Mouse (Mus musculus) heart, postnatal 14 days (tissue): Measurements from ENCODE around the gene Txlna. TPM values are rescaled to one million over a fixed set of nuclear protein-coding genes. Genes with fewer than 3 reads are reported as not detected.

Experiments
- DNase-seq, 2 experiments: peaks; one replicate each; pipeline ENCODE4 v3.0.0; 2021 to 2022
- intact Hi-C: fragments of 180-260 bp; cut with DNase I; formaldehyde crosslinking; loops from one replicate; pipeline ENCODE4 v1.15.1; 2025
- microRNA-seq, 2 experiments: library from miRNA; unstranded; fragments of <30 nt; microRNA quantifications; one replicate each; pipeline ENCODE4 v1.2.0; 2021 to 2022
- total RNA-seq, 2 experiments: library from RNA; stranded (reverse); gene quantifications; 2 replicates each; pipeline ENCODE4 v1.2.3; 2021

The Txlna gene
- total RNA-seq, 2 experiments from 2014 or later: 28.0 to 28.6 TPM

- intact Hi-C loops: loop anchor here (2.0 to 5.0 kb wide), 5 partner anchors 24 to 271 kb away; partner anchors contain the start of genes Rbbp4 and Zbtb8os
- peak; percentile 79 to 90 for DNase-seq
Observed at GRCm38 (mm10) chr4:129608426-129609025, 32.3 kb downstream of the Txlna start.

- peak; percentile 83 to 86 for DNase-seq
- intact Hi-C loops: no loop called here
Observed at GRCm38 (mm10) chr4:129600233-129601158, 40.4 kb downstream of the Txlna start, which contains the start of the genes Eif3i and Tmem234. Eif3i (minus strand) TSS chr4:129600648. Tmem234 (plus strand) TSS chr4:129600668.

- intact Hi-C loops: no loop called here
- DNase-seq: no peak
Observed at GRCm38 (mm10) chr4:129588865-129589264, 52.0 kb downstream of the Txlna start.

- intact Hi-C loops: no loop called here
- DNase-seq: no peak
Observed at GRCm38 (mm10) chr4:129586943-129587342, 53.9 kb downstream of the Txlna start.

GRCm38 (mm10) chr4:129585773-129586172 is 55.1 kb downstream of the Txlna start:
- intact Hi-C loops: loop anchor here (2.0 kb wide), 1 partner anchor 23 kb away; no protein-coding TSS in a partner anchor

GRCm38 (mm10) chr4:129584884-129585608 is 55.8 kb downstream of the Txlna start:
- intact Hi-C loops: loop anchor here (2.0 kb wide), 1 partner anchor 24 kb away; no protein-coding TSS in a partner anchor
- DNase-seq: peak; percentile 88 to 92

More at GRCm38 (mm10) chr4:129585773-129586172, 55.1 kb downstream of the Txlna start:
- no peak for DNase-seq

- intact Hi-C loops: loop anchor here (2.0 kb wide), 1 partner anchor 24 kb away; no protein-coding TSS in a partner anchor
- no peak for DNase-seq
Observed at GRCm38 (mm10) chr4:129584370-129584769, 56.5 kb downstream of the Txlna start.

- DNase-seq: no peak
- intact Hi-C loops: no loop called here
Observed at GRCm38 (mm10) chr4:129582251-129582650, 58.6 kb downstream of the Txlna start.

GRCm38 (mm10) chr4:129580347-129580746 is 60.5 kb downstream of the Txlna start:
- intact Hi-C loops: no loop called here

GRCm38 (mm10) chr4:129578466-129578865 is 62.4 kb downstream of the Txlna start, which contains the start of gene Fam167b:
Fam167b (minus strand) TSS chr4:129578549.
- peak; percentile 42 to 51 for DNase-seq
- intact Hi-C loops: no loop called here

More at GRCm38 (mm10) chr4:129580347-129580746, 60.5 kb downstream of the Txlna start:
- DNase-seq: no peak

- intact Hi-C loops: no loop called here
- DNase-seq: no peak
Observed at GRCm38 (mm10) chr4:129577688-129578087, 63.2 kb downstream of the Txlna start.

GRCm38 (mm10) chr4:129576863-129577491 is 63.9 kb downstream of the Txlna start:
- intact Hi-C loops: no loop called here
- peak; percentile 69 to 80 for DNase-seq

Small RNA genes within 50 kb of the gene (microRNA-seq; reads per million reads assigned to microRNA genes)
- 0.81 to 5.8 reads per million in 2 experiments for gene Mir7016

Other genes starting within 250 kb of the Txlna start
- under 1 TPM; 0.29 to 0.32 TPM for gene Zbtb8b, start 200.2 kb downstream of the Txlna start, total RNA-seq
- 10 to 100 TPM; 39.6 to 43.9 TPM for gene Bsdc1, start 179.5 kb downstream of the Txlna start, total RNA-seq
- not detected for gene Tssk3, start 150.0 kb downstream of the Txlna start, total RNA-seq
- gene Fam229a, start 149.9 kb downstream of the Txlna start, total RNA-seq: not detected
- gene Marcksl1, start 127.5 kb downstream of the Txlna start, total RNA-seq: 10 to 100 TPM; 13.6 to 23.8 TPM
- gene Hdac1, start 98.4 kb downstream of the Txlna start, total RNA-seq: 10 to 100 TPM; 23.9 to 24.2 TPM
- 10 to 100 TPM in 1 of 2 experiments, 1 to 10 TPM in 1; 1.4 to 20.4 TPM for gene Lck, start 67.4 kb downstream of the Txlna start, total RNA-seq
- gene Fam167b, start 62.5 kb downstream of the Txlna start, total RNA-seq: under 1 TPM; 0.53 to 0.83 TPM
- gene Eif3i, start 40.4 kb downstream of the Txlna start, total RNA-seq: 100 to 1,000 TPM; 114 to 128 TPM
- gene Tmem234, start 40.4 kb downstream of the Txlna start, total RNA-seq: 10 to 100 TPM; 46.8 to 51.3 TPM
- gene Dcdc2b, start 26.8 kb downstream of the Txlna start, total RNA-seq: 1 to 10 TPM; 1.2 TPM
- 10 to 100 TPM; 16.3 to 17.6 TPM for gene Iqcc, start 22.0 kb downstream of the Txlna start, total RNA-seq
- 10 to 100 TPM; 40.7 to 46.5 TPM for gene Ccdc28b, start 17.1 kb downstream of the Txlna start, total RNA-seq
- gene Kpna6, start 31.7 kb upstream of the Txlna start, total RNA-seq: 10 to 100 TPM; 69.9 to 72.4 TPM
- 1 to 10 TPM; 4.8 to 5.3 TPM for gene Tmem39b, start 55.8 kb upstream of the Txlna start, total RNA-seq
- 10 to 100 TPM; 44.2 to 49.3 TPM for gene Khdrbs1, start 101.2 kb upstream of the Txlna start, total RNA-seq
- gene Ptp4a2, start 170.2 kb upstream of the Txlna start, total RNA-seq: 100 to 1,000 TPM; 212 to 215 TPM